Mouse (Mus musculus) midbrain, embryonic 11.5 days (tissue): ENCODE data around the gene Tcam1. TPM values are rescaled to one million over a fixed set of nuclear protein-coding genes. Genes with fewer than 3 reads are reported as not detected.

Experiments used
- ATAC-seq: fragments of 200-750 bp; cut with Nextera tagmentation; 2 replicates; pipeline ENCODE4 v1.8.0; 2017; ENCODE audit warnings: moderate TSS enrichment, moderate library complexity; ENCODE audit not compliant: low FRiP score
- DNase-seq: peaks from one replicate; pipeline ENCODE4 v3.0.0; 2015; ENCODE audit warnings: low spot score; ENCODE audit errors: missing footprints
- H3K27ac ChIP-seq: fragments of 300-500 bp; sonication (generic); 2 replicates; pipeline ENCODE4 v1.5.1; 2014; ENCODE audit warnings: low read depth, low read length
- H3K27me3 ChIP-seq: fragments of 300-500 bp; sonication (generic); 2 replicates; pipeline ENCODE4 v1.6.1; 2014; ENCODE audit warnings: mild to moderate bottlenecking, low read length, moderate library complexity, mixed read lengths; ENCODE audit not compliant: control insufficient read depth, insufficient read depth
- H3K36me3 ChIP-seq: fragments of 300-500 bp; sonication (generic); 2 replicates; pipeline ENCODE4 v1.6.1; 2014; ENCODE audit warnings: mild to moderate bottlenecking, low read length, moderate library complexity, mixed read lengths; ENCODE audit not compliant: control insufficient read depth, insufficient read depth
- H3K4me1 ChIP-seq: fragments of 300-500 bp; sonication (generic); 2 replicates; pipeline ENCODE4 v1.6.1; 2014; ENCODE audit warnings: low read length; ENCODE audit not compliant: control insufficient read depth, insufficient read depth
- H3K4me2 ChIP-seq: fragments of 300-500 bp; sonication (generic); 2 replicates; pipeline ENCODE4 v1.6.1; 2014; ENCODE audit warnings: mild to moderate bottlenecking, moderate library complexity
- H3K4me3 ChIP-seq: fragments of 300-500 bp; sonication (generic); 2 replicates; pipeline ENCODE4 v1.5.1; 2014; ENCODE audit warnings: low read depth, low read length
- H3K9ac ChIP-seq: fragments of 300-500 bp; sonication (generic); 2 replicates; pipeline ENCODE4 v1.6.1; 2014; ENCODE audit warnings: low read length
- H3K9me3 ChIP-seq: fragments of 300-500 bp; sonication (generic); 2 replicates; pipeline ENCODE4 v1.6.1; 2016; ENCODE audit warnings: low read length; ENCODE audit not compliant: control insufficient read depth
- WGBS: fragments of 180-500 bp; shearing (Covaris S2); extraction: QIAGEN DNeasy Blood & Tissue Kit; methylation state at CpG from one replicate; pipeline ENCODE4 v1.1.7; 2014; 5-methylcytosine and 5-hydroxymethylcytosine counted together
- polyA plus RNA-seq: library from polyadenylated mRNA; unstranded; fragments of >200 nt; fragmentation: Nextera tagmentation; extraction: Ambion mirVana; gene quantifications from 2 replicates; pipeline ENCODE4 v1.2.1, GENCODE M21; 2014

The Tcam1 gene
- polyA plus RNA-seq, 1 experiment from 2014 or later, result 0.04 TPM

- ATAC-seq (no peak; the same call in 1 of the 2 replicates), DNase-seq (peak; percentile 96)
- 0 out of 2 replicates have a peak, but pooled peaks cover 2% of the 10 kb centered on the region for H3K36me3 ChIP-seq
- no peaks in the 10 kb centered on the region for H3K9me3 ChIP-seq
- 2% methylated on average over 41 of the region's 41 CpGs for WGBS
- H3K27me3 ChIP-seq, result no peaks in the 10 kb centered on the region
- peak overlapping the region; percentile 97 for H3K9ac ChIP-seq
- H3K4me2 ChIP-seq, result peak overlapping the region; percentile 85
- H3K4me1 ChIP-seq, result peaks cover 15% of the 10 kb centered on the region
- peak overlapping the region; percentile 80 for H3K27ac ChIP-seq
- peak overlapping the region; percentile 96 for H3K4me3 ChIP-seq
Observed at GRCm38 (mm10) chr11:106271794-106272643, 4.5 kb upstream of the Tcam1 start.

- peak; percentile 95 for ATAC-seq
- no peaks in the 10 kb centered on the region for H3K9me3 ChIP-seq
- peak within 1 kb of the TSS; percentile 96 for H3K4me3 ChIP-seq
- H3K4me2 ChIP-seq, result peak within 1 kb of the TSS; percentile 85
- peak within 1 kb of the TSS; percentile 80 for H3K27ac ChIP-seq
- H3K36me3 ChIP-seq, result 0 out of 2 replicates have a peak, but pooled peaks cover under 1% of the 10 kb centered on the region
- H3K4me1 ChIP-seq, result peaks cover 13% of the 10 kb centered on the region
- peak; percentile 100 for DNase-seq
- peak within 1 kb of the TSS; percentile 97 for H3K9ac ChIP-seq
- H3K27me3 ChIP-seq, result no peaks in the 10 kb centered on the region
- WGBS, result under 1% methylated on average over 72 of the region's 72 CpGs
Observed at GRCm38 (mm10) chr11:106272644-106273310, 3.7 kb upstream of the Tcam1 start, which contains the start of gene Smarcd2. Gene Smarcd2 (minus strand): TSS chr11:106272972.

GRCm38 (mm10) chr11:106273311-106273684 lies 3.2 kb upstream of the Tcam1 start:
- no peaks in the 10 kb centered on the region for H3K9me3 ChIP-seq
- WGBS, result 21% methylated on average over 16 of the region's 16 CpGs
- H3K27me3 ChIP-seq, result no peaks in the 10 kb centered on the region
- H3K36me3 ChIP-seq, result no peaks in the 10 kb centered on the region
- peak overlapping the region; percentile 96 for H3K4me3 ChIP-seq
- DNase-seq, result no peak
- peak overlapping the region; percentile 97 for H3K9ac ChIP-seq
- peak; percentile 20; the same call in 1 of the 2 replicates for ATAC-seq
- H3K4me1 ChIP-seq, result peaks cover 11% of the 10 kb centered on the region
- H3K27ac ChIP-seq, result peak overlapping the region; percentile 57; the same call in 1 of the 2 replicates
- peak overlapping the region; percentile 85 for H3K4me2 ChIP-seq

GRCm38 (mm10) chr11:106273811-106274210 lies 2.7 kb upstream of the Tcam1 start:
- Histone ChIP-seq H3K4me2 (no peak overlapping the region), H3K27ac (no peak overlapping the region), H3K9me3 (no peaks in the 10 kb centered on the region), H3K27me3 (no peaks in the 10 kb centered on the region), H3K36me3 (no peaks in the 10 kb centered on the region), H3K4me1 (peaks cover 11% of the 10 kb centered on the region), H3K4me3 (peak overlapping the region; percentile 96; the same call in 1 of the 2 replicates), H3K9ac (peak overlapping the region; percentile 97; the same call in 1 of the 2 replicates)
- DNase-seq (no peak), ATAC-seq (no peak)
- 94% methylated on average over 6 of the region's 6 CpGs for WGBS

GRCm38 (mm10) chr11:106274374-106274773 lies 2.1 kb upstream of the Tcam1 start:
- H3K27me3 ChIP-seq, result no peaks in the 10 kb centered on the region
- DNase-seq (no peak), ATAC-seq (no peak)
- no peak overlapping the region for H3K27ac ChIP-seq
- H3K4me3 ChIP-seq, result no peak overlapping the region
- WGBS, result 100% methylated on average over 1 of the region's 1 CpGs
- no peaks in the 10 kb centered on the region for H3K36me3 ChIP-seq
- H3K4me1 ChIP-seq, result peaks cover 11% of the 10 kb centered on the region
- no peak overlapping the region for H3K4me2 ChIP-seq
- H3K9ac ChIP-seq, result no peak overlapping the region
- H3K9me3 ChIP-seq, result no peaks in the 10 kb centered on the region

GRCm38 (mm10) chr11:106274971-106275411 lies 1.5 kb upstream of the Tcam1 start:
- H3K4me1 ChIP-seq, result peaks cover 11% of the 10 kb centered on the region
- H3K27ac ChIP-seq, result no peak overlapping the region
- H3K4me2 ChIP-seq, result no peak overlapping the region
- no peaks in the 10 kb centered on the region for H3K27me3 ChIP-seq
- 90% methylated on average over 7 of the region's 7 CpGs for WGBS
- ATAC-seq, result no peak
- H3K9ac ChIP-seq, result no peak overlapping the region
- H3K9me3 ChIP-seq, result no peaks in the 10 kb centered on the region
- DNase-seq, result no peak
- no peak overlapping the region for H3K4me3 ChIP-seq
- H3K36me3 ChIP-seq, result no peaks in the 10 kb centered on the region

- H3K36me3 ChIP-seq, result no peaks in the 10 kb centered on the region
- no peaks in the 10 kb centered on the region for H3K27me3 ChIP-seq
- H3K27ac ChIP-seq, result no peak overlapping the region
- H3K9ac ChIP-seq, result no peak overlapping the region
- no peaks in the 10 kb centered on the region for H3K9me3 ChIP-seq
- no peak for ATAC-seq
- H3K4me1 ChIP-seq, result no peaks in the 10 kb centered on the region
- no peak for DNase-seq
- no peak overlapping the region for H3K4me3 ChIP-seq
- 88% methylated on average over 6 of the region's 6 CpGs for WGBS
- no peak overlapping the region for H3K4me2 ChIP-seq
Observed at GRCm38 (mm10) chr11:106282452-106282851, 6.0 kb downstream of the Tcam1 start.

- 86% methylated on average over 4 of the region's 4 CpGs for WGBS
- Histone ChIP-seq H3K4me2 (no peak overlapping the region), H3K27ac (no peak overlapping the region), H3K9me3 (no peaks in the 10 kb centered on the region), H3K4me1 (no peaks in the 10 kb centered on the region), H3K27me3 (no peaks in the 10 kb centered on the region), H3K4me3 (no peak overlapping the region), H3K36me3 (no peaks in the 10 kb centered on the region), H3K9ac (no peak overlapping the region)
- ATAC-seq (no peak), DNase-seq (no peak)
Observed at GRCm38 (mm10) chr11:106283371-106283770, 6.9 kb downstream of the Tcam1 start.

- H3K4me3 ChIP-seq, result no peak overlapping the region
- no peaks in the 10 kb centered on the region for H3K9me3 ChIP-seq
- H3K27ac ChIP-seq, result no peak overlapping the region
- no peak overlapping the region for H3K9ac ChIP-seq
- DNase-seq (peak; percentile 19), ATAC-seq (no peak)
- WGBS, result 64% methylated on average over 8 of the region's 8 CpGs
- no peaks in the 10 kb centered on the region for H3K27me3 ChIP-seq
- no peaks in the 10 kb centered on the region for H3K36me3 ChIP-seq
- no peaks in the 10 kb centered on the region for H3K4me1 ChIP-seq
- H3K4me2 ChIP-seq, result no peak overlapping the region
Observed at GRCm38 (mm10) chr11:106284126-106284525, 7.7 kb downstream of the Tcam1 start.
